Mouse (Mus musculus) erythroblast, embryonic 14.5 days (primary cell): Measurements from ENCODE around the gene Fat3.

Experiments used
- GATA1 ChIP-seq: IDR thresholded peaks from 2 replicates; pipeline ENCODE4 v1.6.1; 2012; ENCODE audit warnings: low read length, inconsistent platforms, mixed read lengths
- TAL1 ChIP-seq: IDR thresholded peaks from 3 replicates; pipeline ENCODE4 v1.6.1; 2012; ENCODE audit warnings: low read length, inconsistent platforms, mixed read lengths

GRCm38 (mm10) chr9:16305396-16306086 is 195.5 kb downstream of the Fat3 start:
- TF ChIP-seq TAL1 (no peak), GATA1 (no peak)
